8 mouse cellular contexts compared by ENCODE assay signal in genomic region chr2:126932261-126932896, GRCm38 (mm10). TPM values are rescaled to one million over a fixed set of nuclear protein-coding genes. Genes with fewer than 3 reads are reported as not detected.
DNase-seq lines count a peak whose midpoint lies in the region; ATAC-seq and TF ChIP-seq lines count a peak whose summit lies in the region.

No protein-coding gene starts in this region.

- no peak for TF ChIP-seq EP300 in heart, postnatal 0 days (IDR thresholded peaks at IDR 0.05; ENCODE audit: low read depth)

- peak overlapping the region; percentile 98 for H3K27ac ChIP-seq in heart, postnatal 0 days (ENCODE audit: low read depth)
- H3K27ac ChIP-seq in cortical plate, adult 2 months (ENCODE audit: insufficient read depth, low read length) = 0 out of 2 replicates have a peak overlapping the region, but pooled peaks have one; percentile 38
- peak overlapping the region; percentile 97 for H3K27ac ChIP-seq in intestine, postnatal 0 days (ENCODE audit: low read depth, low read length)
- H3K27ac ChIP-seq in neural tube, embryonic 12.5 days = peak overlapping the region; percentile 94

- TF ChIP-seq POLR2A in cortical plate, adult 2 months (IDR thresholded peaks at IDR 0.05; ENCODE audit: extremely low read depth, insufficient read depth, low read length) = no peak

- no peaks in the 10 kb centered on the region for H3K27me3 ChIP-seq in heart, postnatal 0 days (ENCODE audit: control insufficient read depth, insufficient read depth, low read length)
- no peaks in the 10 kb centered on the region for H3K27me3 ChIP-seq in C2C12 (ENCODE audit: control insufficient read depth, insufficient read depth, insufficient read length)
- no peaks in the 10 kb centered on the region for H3K27me3 ChIP-seq in intestine, postnatal 0 days (replicated peaks; ENCODE audit: control insufficient read depth, insufficient read depth, low read length)
- H3K27me3 ChIP-seq in neural tube, embryonic 12.5 days (replicated peaks) = no peaks in the 10 kb centered on the region

- peak overlapping the region; percentile 80 for H3K9ac ChIP-seq in heart, postnatal 0 days (replicated peaks; ENCODE audit: low read depth, low read length)
- peak overlapping the region; percentile 80 for H3K9ac ChIP-seq in intestine, postnatal 0 days (ENCODE audit: low read depth, low read length)
- peak overlapping the region; percentile 82 for H3K9ac ChIP-seq in neural tube, embryonic 12.5 days

- H3K36me3 ChIP-seq in heart, postnatal 0 days (replicated peaks; ENCODE audit: control insufficient read depth, insufficient read depth, low read length) = 0 out of 2 replicates have a peak, but pooled peaks cover 3% of the 10 kb centered on the region
- H3K36me3 ChIP-seq in C2C12 (ENCODE audit: control insufficient read depth, insufficient read depth) = peaks cover 4% of the 10 kb centered on the region
- peaks cover 2% of the 10 kb centered on the region; the same call in 1 of the 2 replicates for H3K36me3 ChIP-seq in intestine, postnatal 0 days (ENCODE audit: control insufficient read depth, insufficient read depth)
- no peaks in the 10 kb centered on the region for H3K36me3 ChIP-seq in neural tube, embryonic 12.5 days

- peaks cover 25% of the 10 kb centered on the region for H3K79me2 ChIP-seq in C2C12 (ENCODE audit: control insufficient read depth, insufficient read depth)

- intact Hi-C loops in heart, postnatal 10 days (cut with DNase I) = loop anchor here (1.0 kb wide), 1 partner anchor 57 kb away; no protein-coding TSS in a partner anchor

- ATAC-seq in heart, postnatal 0 days (ENCODE audit: insufficient read depth, low read depth) = no peak; the same call in 1 of the 2 replicates
- peak; percentile 42; the same call in 1 of the 2 replicates for ATAC-seq in intestine, postnatal 0 days
- no peak; the same call in 1 of the 2 replicates for ATAC-seq in neural tube, embryonic 12.5 days (ENCODE audit: low FRiP score, low read depth)
- no peak for ATAC-seq in megakaryocyte progenitor cell, adult 5-6 weeks (replicated peaks; ENCODE audit: poor library complexity)

- no peaks in the 10 kb centered on the region for H3K9me3 ChIP-seq in heart, postnatal 0 days (replicated peaks; ENCODE audit: control insufficient read depth, low read length)
- no peaks in the 10 kb centered on the region for H3K9me3 ChIP-seq in intestine, postnatal 0 days (ENCODE audit: control insufficient read depth)
- H3K9me3 ChIP-seq in neural tube, embryonic 12.5 days = no peaks in the 10 kb centered on the region

- peak overlapping the region; percentile 56 for H3ac ChIP-seq in C2C12 (ENCODE audit: control insufficient read depth, insufficient read length, low read depth)

- no peak for TF ChIP-seq CTCF in heart, postnatal 0 days (IDR thresholded peaks at IDR 0.05; ENCODE audit: low read depth)
- no peak for TF ChIP-seq CTCF in C2C12 (IDR thresholded peaks at IDR 0.05; ENCODE audit: control insufficient read depth, insufficient read depth, insufficient read length)
- TF ChIP-seq CTCF in cortical plate, adult 2 months (IDR thresholded peaks at IDR 0.05; ENCODE audit: extremely low read depth, insufficient read depth, low read length) = no peak
- TF ChIP-seq CTCF in intestine, postnatal 0 days (IDR thresholded peaks at IDR 0.05; ENCODE audit: low read depth) = no peak

- H3K4me3 ChIP-seq in heart, postnatal 0 days (ENCODE audit: low read depth, low read length) = peak overlapping the region; percentile 67
- H3K4me3 ChIP-seq in C2C12 (ENCODE audit: insufficient read depth, poor library complexity, severe bottlenecking) = peak overlapping the region; percentile 72
- peak overlapping the region; percentile 63 for H3K4me3 ChIP-seq in cortical plate, adult 2 months (ENCODE audit: insufficient read depth, low read length)
- peak overlapping the region; percentile 78 for H3K4me3 ChIP-seq in intestine, postnatal 0 days (ENCODE audit: low read depth, low read length)
- peak overlapping the region; percentile 56 for H3K4me3 ChIP-seq in neural tube, embryonic 12.5 days

- peak overlapping the region; percentile 77 for H3K4me2 ChIP-seq in heart, postnatal 0 days (ENCODE audit: low read depth, low read length)
- H3K4me2 ChIP-seq in intestine, postnatal 0 days (replicated peaks; ENCODE audit: low read depth) = peak overlapping the region; percentile 78
- peak overlapping the region; percentile 67 for H3K4me2 ChIP-seq in neural tube, embryonic 12.5 days (replicated peaks)

- 1% methylated on average over 15 of the region's 15 CpGs for WGBS in heart, postnatal 0 days
- WGBS in intestine, postnatal 0 days = 2% methylated on average over 15 of the region's 15 CpGs
- WGBS in neural tube, embryonic 12.5 days = 2% methylated on average over 15 of the region's 15 CpGs

- peaks cover 10% of the 10 kb centered on the region for H3K4me1 ChIP-seq in heart, postnatal 0 days (ENCODE audit: control insufficient read depth, insufficient read depth)
- no peaks in the 10 kb centered on the region; the same call in 1 of the 2 replicates for H3K4me1 ChIP-seq in cortical plate, adult 2 months (ENCODE audit: control insufficient read depth, insufficient read depth, low read length)
- H3K4me1 ChIP-seq in intestine, postnatal 0 days (replicated peaks; ENCODE audit: control insufficient read depth, insufficient read depth, low read length) = peaks cover 3% of the 10 kb centered on the region; the same call in 1 of the 2 replicates
- no peaks in the 10 kb centered on the region for H3K4me1 ChIP-seq in neural tube, embryonic 12.5 days

- peaks cover 6% of the 10 kb centered on the region for H3K79me3 ChIP-seq in C2C12 (ENCODE audit: low read depth)

- DNase-seq in heart, postnatal 0 days (ENCODE audit: low spot score) = no peak
- no peak for DNase-seq in heart, postnatal 10 days
- DNase-seq in gastrocnemius, postnatal 4 days (ENCODE audit: low spot score in 2 of 2) = no peak

TF ChIP-seq in C2C12, 6 proteins besides CTCF, POLR2A, EP300 and RAD21:
- TF ChIP-seq MAX (IDR thresholded peaks at IDR 0.05) (no peak), CEBPB (IDR thresholded peaks at IDR 0.05; ENCODE audit: low read depth) (no peak), FOSL1 (IDR thresholded peaks at IDR 0.05; ENCODE audit: insufficient read depth, low read length, poor library complexity, severe bottlenecking) (no peak), MYOG (IDR thresholded peaks at IDR 0.05; ENCODE audit: control insufficient read depth, extremely low read depth, insufficient read length) (no peak), USF1 (IDR thresholded peaks at IDR 0.05; ENCODE audit: low read depth) (no peak), MYOD1 (IDR thresholded peaks at IDR 0.05; ENCODE audit: control insufficient read depth, insufficient read length, low read depth) (no peak)

RNA-seq across cellular contexts. Expression of gene Sppl2a, which starts 0.7 kb away (rescaled TPM):
- 32.6 and 42.7 TPM in 2 replicates for total RNA-seq in heart, postnatal 0 days (2014; rRNA removed; ENCODE audit: low replicate concordance)
- polyA plus RNA-seq in heart, postnatal 0 days (2015; fragmentation: Nextera tagmentation; extraction: Ambion mirVana) = 28.7 and 30.3 TPM in 2 replicates
- 10 to 100 TPM; 49.6 to 51.3 TPM for total RNA-seq in heart, postnatal 10 days (2021)
- polyA plus RNA-seq in C2C12 (2012; fragmentation: generic; extraction: Trizol) = 15.3 TPM
- polyA plus RNA-seq in cortical plate, adult 2 months (2012; rRNA removed) = 22.3 and 22.8 TPM in 2 replicates
- 77.3 and 87.4 TPM in 2 replicates for polyA plus RNA-seq in intestine, postnatal 0 days (2015; fragmentation: Nextera tagmentation; extraction: Ambion mirVana)
- 34.6 and 36.7 TPM in 2 replicates for polyA plus RNA-seq in neural tube, embryonic 12.5 days (2016; fragmentation: Nextera tagmentation; extraction: Ambion mirVana)
- total RNA-seq in megakaryocyte progenitor cell, adult 5-6 weeks (2015) = 42.2 and 42.6 TPM in 2 replicates
- 28.8 and 32.8 TPM in 2 replicates for total RNA-seq in megakaryocyte progenitor cell, adult 5-6 weeks (2017)
- 10 to 100 TPM; 42.4 to 49.1 TPM for total RNA-seq in gastrocnemius, postnatal 4 days (2021)

RNA-seq across cellular contexts. Expression of gene Trpm7, which starts 56.3 kb away (rescaled TPM):
- total RNA-seq in heart, postnatal 0 days (2014; rRNA removed; ENCODE audit: low replicate concordance) = 30.4 and 39.7 TPM in 2 replicates
- 35.6 and 35.7 TPM in 2 replicates for polyA plus RNA-seq in heart, postnatal 0 days (2015; fragmentation: Nextera tagmentation; extraction: Ambion mirVana)
- 10 to 100 TPM; 52.0 to 54.1 TPM for total RNA-seq in heart, postnatal 10 days (2021)
- 6.1 TPM for polyA plus RNA-seq in C2C12 (2012; fragmentation: generic; extraction: Trizol)
- 27.9 and 30.7 TPM in 2 replicates for polyA plus RNA-seq in cortical plate, adult 2 months (2012; rRNA removed)
- polyA plus RNA-seq in intestine, postnatal 0 days (2015; fragmentation: Nextera tagmentation; extraction: Ambion mirVana) = 34.6 and 35.3 TPM in 2 replicates
- polyA plus RNA-seq in neural tube, embryonic 12.5 days (2016; fragmentation: Nextera tagmentation; extraction: Ambion mirVana) = 34.0 and 35.3 TPM in 2 replicates
- 85.5 and 90.1 TPM in 2 replicates for total RNA-seq in megakaryocyte progenitor cell, adult 5-6 weeks (2015)
- total RNA-seq in megakaryocyte progenitor cell, adult 5-6 weeks (2017) = 92.7 and 118 TPM in 2 replicates
- total RNA-seq in gastrocnemius, postnatal 4 days (2021) = 10 to 100 TPM; 43.6 to 53.5 TPM

Comparison
In these comparisons a context has a peak if more than half of its experiments do, and no peak if none do; other contexts are left out.
1. H3K27ac ChIP-seq: peak in every context shown above with its lines; median percentile 98 in heart, postnatal 0 days; 97 in intestine, postnatal 0 days; 94 in neural tube, embryonic 12.5 days; 38 in cortical plate, adult 2 months.